Mouse (Mus musculus): ENCODE results near the gene Mast4.
A peak's percentile ranks its signal among the peaks of the same experiment; 100 is the strongest.
"Not testable (repeated sequence)": the region's sequence is repeated elsewhere in the genome, so short reads cannot be mapped to it uniquely, and the experiment has no call there.

Mast4 gene

DNA sequence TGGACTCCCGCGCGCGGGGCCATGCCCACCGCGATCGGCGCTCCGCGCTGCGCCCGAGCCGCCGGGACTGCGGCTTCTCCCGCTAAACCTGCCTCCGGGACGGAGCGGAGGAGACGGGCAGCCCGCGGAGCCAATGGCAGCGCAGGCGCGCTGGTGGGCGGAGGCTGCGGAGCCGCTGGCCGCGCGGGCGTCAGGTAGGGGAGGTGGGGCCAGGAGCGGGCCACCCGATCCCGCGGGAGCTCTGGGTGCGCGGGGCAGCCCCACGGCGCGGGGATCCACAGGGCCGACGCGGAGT, at the start of gene Mast4:
TSS of gene Mast4 (minus strand) at position 106 of the 295 bp plus-strand sequence.
- peak; percentile 85 to 88 for DNase-seq

DNA sequence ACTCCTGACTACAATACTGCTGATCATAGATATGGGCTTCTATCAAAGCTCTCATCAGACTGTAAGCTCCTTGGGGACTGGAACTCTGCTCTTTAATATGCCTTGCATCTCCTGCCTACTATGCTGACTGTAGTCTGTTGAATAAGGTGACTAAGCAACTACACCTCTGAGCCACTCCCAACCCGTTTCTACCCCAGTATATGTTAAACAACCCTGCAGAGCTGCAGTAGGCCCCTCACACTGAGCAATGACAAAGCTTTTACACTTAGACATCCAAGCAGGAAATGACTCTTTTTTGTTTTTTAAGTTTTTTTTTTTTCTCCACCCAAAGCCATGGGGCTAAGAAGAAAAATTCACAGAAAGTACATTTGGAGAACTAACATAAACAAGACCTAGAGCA, 40.2 kb upstream of the Mast4 start:
- no peak for DNase-seq

GRCm38 (mm10) chr13:103369194-103369593, 34.9 kb upstream of the Mast4 start:
- DNase-seq, result no peak

DNA sequence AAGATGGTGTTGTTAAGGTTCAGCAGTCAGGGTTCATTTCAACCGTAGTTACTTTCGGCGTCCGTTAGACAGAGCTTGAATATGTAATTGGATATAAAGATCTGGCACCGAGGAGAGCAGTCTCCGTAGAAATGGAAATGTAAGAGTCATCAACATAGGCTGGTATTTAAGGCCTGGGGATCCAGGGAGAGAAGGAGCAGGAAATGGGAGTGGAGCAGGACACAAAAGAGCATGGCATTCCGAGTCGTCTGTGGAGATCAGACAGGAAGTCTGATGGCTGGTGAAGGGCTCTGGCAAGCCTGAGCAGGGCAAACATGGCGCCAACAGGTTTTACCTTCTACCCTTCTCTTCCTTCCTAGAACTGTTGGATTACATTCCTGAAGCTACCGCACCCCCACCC, 28.9 kb upstream of the Mast4 start:
- DNase-seq, result no peak

DNA sequence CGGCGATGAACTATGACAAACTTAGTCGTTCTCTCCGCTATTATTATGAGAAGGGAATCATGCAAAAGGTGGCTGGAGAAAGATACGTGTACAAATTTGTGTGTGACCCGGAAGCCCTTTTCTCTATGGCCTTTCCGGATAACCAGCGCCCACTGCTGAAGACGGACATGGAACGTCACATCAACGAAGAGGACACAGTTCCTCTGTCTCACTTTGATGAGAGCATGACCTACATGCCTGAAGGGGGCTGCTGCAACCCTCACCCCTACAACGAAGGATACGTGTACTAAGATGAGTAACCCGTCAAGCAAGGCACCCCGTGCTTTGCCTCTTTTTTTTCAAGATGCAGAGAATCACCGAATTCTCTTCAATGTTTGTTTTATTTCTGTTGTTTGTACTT, 23.1 kb upstream of the Mast4 start:
- DNase-seq, result not testable (repeated sequence)

DNA sequence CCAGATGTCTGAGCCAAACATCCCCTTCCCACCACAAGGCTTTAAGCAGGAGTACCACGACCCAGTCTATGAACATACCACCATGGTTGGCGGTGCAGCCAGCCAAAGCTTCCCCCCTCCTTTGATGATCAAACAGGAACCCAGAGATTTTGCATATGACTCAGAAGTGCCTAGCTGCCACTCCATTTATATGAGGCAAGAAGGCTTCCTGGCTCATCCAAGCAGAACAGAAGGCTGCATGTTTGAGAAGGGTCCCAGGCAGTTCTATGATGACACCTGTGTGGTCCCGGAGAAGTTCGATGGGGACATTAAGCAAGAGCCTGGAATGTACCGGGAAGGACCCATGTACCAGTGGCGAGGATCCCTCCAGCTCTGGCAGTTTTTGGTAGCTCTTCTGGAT, 22.6 kb upstream of the Mast4 start:
- not testable (repeated sequence) for DNase-seq

- no peak for DNase-seq
Measured at GRCm38 (mm10) chr13:103354737-103355136, 20.4 kb upstream of the Mast4 start.

- DNase-seq, result no peak
Measured at GRCm38 (mm10) chr13:103344749-103345148, 10.5 kb upstream of the Mast4 start.

DNA sequence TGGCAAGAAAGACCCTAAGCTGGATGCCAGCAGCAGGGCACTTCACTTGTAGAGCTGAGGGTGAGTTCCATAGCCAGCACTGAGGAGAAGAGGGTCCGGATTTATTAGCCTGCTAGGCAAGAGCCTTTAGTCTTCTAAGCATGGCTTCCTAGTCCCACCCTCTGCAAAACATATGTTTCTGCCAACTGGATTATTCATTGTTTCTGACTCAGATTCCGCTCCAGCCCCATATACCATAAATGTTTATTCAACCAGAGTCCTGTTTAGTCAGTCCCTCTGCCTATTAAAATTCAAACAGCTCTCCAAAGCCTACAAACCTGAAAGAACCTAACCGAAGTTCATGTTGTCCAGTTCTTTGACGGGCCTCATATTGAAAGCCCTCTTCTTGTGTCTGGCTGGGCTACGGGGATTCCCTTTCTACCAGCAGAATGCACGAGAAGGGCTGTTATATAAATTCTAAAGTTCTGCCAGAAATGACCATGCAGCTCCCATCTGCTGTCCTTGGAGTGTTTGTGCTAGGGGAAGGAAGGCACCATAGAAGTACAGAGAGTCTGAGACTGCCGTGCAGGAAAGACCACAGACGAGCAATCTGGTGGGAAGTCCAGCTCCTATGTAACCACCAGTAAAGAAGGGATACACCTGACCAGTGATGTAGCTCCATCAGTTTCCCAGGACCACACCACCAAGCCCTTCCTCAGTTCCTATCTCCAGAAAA, 9.9 kb upstream of the Mast4 start:
- DNase-seq, result no peak

DNA sequence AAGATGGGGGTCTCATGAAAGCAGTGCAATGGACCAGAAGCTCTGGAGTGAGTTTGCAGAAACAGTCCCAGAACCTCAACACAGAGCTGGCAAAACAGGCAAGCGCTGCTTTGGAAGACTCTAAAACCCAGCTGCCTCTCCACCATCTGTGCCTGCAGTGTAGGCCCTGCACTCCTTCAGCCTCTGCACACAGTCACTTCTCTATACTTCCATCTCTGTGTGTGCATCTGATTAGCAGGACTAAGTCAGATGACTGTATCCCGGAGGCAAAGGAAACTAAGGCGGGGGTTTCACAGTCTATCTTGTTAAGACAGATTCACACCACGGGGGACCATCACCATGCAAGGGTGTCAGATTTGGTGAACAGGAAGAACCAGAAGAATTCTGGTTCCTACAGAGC, 6.7 kb upstream of the Mast4 start:
- DNase-seq, result no peak

- no peak for DNase-seq
Measured at GRCm38 (mm10) chr13:103338616-103339015, 4.3 kb upstream of the Mast4 start.

GRCm38 (mm10) chr13:103336237-103336636, 1.9 kb upstream of the Mast4 start:
- DNase-seq, result no peak

DNA sequence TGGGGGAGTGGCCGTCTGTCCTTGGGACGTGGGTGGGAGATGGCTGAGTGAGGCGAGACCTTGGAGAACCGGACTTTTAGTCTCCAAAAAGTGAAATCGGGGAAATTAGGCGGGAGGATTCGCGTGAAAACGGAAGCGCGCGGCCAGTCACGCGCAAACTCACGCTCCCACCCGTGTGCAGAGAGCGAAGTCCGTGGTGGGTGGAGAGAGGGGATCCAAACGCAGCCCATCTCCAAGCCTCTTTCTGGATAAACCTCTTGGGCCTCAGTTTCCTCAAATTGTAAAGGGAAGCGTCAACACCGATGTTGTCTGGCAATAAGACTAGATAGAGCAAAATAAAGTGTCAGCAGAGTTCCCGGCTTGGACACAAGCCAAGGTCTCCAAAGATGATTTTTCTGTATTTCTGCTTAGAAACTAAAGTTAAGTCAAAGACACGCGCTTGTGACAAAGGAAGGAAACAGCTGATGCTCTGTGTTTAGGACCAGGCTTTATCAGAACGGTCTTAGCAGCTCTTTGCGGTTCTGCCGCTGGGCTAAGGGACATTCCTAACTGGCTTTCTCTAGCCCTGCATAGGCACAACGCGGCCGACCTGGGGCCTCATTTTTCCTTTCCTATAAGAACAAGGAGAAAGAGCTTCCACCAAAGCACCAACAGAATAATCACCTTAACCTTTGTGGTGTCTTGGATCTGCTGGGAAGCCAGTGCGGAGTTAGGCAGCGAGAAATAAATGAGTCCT, 594 bp upstream of the Mast4 start:
- DNase-seq, result no peak

DNA sequence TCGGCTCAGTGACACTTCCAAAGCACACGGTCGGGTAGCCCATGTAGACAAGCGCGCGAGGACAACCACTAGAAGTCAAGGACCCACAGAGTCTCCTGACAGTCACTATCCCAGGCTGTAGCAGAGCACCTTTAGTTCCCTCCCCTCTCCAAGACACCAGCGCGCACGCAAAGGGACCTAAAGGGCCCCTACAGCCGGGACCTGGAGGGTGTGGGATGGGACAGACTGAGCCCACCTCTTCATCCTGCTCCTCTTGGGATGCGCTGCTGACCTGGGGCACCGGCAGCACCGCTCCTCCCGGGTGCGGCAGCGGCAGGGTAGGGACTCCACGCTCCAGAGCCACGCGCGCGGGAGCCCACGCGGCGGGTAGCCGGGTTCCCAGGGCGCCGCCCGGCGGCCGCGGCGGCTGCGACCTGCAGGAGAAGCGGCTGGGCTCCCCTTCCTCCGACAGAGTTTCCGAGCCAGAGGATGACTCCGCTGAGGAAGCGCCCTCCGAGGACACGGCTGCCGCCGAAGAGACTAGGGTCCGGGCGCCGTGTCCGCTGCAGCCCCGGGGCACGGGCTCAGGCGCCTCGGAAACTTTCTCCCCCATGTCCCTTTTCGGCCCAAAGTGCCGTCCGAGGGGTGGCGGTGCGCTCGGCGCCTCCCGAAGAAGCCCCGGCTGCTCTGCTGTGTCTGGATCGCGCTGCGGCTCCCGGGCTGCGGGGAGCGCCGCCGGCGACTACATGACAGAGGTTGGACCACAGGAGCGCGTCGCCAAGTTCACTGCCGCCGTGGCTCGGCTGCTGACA, 501 bp downstream of the Mast4 start:
- DNase-seq, result peak; percentile 9

DNA sequence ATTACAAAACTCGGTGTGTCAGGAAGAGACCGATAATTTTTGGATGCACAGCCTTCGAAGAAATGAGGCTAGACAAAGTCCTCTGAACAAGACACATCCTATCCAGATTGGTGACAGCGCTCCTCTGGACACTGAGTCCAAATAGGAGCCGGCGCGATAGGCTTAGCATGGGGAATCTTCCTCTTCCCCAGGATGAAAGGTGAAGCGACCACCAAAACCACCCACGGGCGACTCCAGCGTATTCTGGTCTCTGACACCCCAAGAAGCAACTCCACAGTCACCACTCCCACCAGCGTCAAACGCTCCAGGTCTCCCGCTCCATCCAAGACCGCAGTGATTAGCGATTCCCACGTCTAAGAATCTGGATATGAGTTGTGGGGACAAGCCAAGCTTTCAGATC, 1.1 kb downstream of the Mast4 start:
- DNase-seq, result no peak

GRCm38 (mm10) chr13:103332731-103333130, 1.6 kb downstream of the Mast4 start:
- no peak for DNase-seq

- no peak for DNase-seq
Measured at GRCm38 (mm10) chr13:103331096-103331495, 3.2 kb downstream of the Mast4 start.

DNA sequence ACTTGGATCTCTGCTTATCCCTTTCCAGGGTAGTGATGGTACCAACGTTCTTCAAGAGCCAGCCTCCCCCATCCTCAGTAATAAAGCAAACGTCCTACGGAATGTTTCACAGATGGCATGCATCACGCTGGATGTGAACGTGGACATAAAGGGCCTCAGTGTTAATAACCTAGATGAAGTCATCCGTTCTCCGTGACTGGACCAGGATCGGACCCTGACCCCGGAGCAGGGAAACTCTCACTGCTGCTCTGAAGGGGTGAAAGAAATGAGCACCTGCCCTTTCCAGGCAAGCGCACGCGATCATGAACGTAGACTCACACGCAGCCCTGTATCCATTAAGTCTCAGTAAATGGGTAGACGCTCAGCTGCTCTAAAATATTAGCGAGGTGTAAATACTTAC, 6.0 kb downstream of the Mast4 start:
- DNase-seq, result no peak

- no peak for DNase-seq
Measured at GRCm38 (mm10) chr13:103327843-103328242, 6.5 kb downstream of the Mast4 start.

DNA sequence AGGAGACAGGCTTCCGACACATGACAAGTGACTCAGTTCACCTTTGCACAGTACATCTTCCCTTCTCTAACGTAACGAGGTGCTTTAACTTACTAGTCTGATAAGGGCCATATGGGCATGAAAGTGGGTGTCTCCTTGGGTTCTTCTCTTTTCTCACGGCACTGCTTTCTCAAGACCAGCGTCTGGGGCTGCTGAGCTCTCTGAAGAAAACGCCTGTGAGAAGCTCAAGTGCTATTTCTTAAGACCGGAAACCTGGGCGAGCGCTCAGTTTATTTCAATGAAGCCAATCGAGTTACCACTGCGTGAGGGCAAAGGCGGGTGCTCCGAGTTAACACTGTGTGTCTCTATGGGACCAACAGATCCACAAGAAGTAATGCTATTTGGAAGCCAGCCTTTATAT, 8.1 kb downstream of the Mast4 start:
- DNase-seq, result no peak

DNA sequence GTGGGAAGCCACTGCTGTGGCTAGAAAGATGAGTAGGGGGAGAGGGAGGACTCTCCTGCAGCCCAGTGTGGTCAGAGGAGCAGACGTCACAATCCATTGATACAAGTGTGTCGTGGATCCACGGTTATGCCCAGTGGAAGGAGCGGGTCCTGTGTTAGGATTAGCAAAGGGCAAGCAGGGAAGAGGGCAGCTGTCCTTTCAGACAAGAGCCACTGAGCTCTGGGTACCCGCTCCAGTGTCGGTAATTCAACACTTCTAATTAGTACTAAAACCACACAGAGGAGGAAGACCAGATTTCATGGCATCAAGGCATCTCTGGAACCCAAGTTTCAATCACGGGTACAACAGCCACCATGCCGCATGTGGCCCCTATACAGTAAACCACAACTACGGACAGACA, 14.4 kb downstream of the Mast4 start:
- DNase-seq, result no peak

DNA sequence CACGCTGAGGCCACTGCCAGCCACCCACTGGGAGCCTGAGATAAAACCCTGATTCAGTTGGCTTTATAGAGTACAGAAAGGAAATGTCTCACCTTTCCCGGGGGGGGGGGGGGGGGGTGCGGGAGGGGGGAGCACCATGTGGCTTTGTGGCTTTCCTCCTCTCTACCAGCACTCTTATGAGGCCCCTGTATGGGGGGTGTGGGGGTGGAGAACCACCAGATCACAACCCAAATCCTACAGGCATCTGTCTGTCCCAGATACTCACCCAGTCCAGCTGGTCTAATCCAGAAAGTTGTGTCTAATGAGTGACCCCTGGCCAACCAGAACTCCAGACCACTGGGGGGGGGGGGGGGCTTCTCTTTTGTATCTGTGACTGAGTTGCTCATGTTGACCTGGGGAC, 15.0 kb downstream of the Mast4 start:
- no peak for DNase-seq

DNA sequence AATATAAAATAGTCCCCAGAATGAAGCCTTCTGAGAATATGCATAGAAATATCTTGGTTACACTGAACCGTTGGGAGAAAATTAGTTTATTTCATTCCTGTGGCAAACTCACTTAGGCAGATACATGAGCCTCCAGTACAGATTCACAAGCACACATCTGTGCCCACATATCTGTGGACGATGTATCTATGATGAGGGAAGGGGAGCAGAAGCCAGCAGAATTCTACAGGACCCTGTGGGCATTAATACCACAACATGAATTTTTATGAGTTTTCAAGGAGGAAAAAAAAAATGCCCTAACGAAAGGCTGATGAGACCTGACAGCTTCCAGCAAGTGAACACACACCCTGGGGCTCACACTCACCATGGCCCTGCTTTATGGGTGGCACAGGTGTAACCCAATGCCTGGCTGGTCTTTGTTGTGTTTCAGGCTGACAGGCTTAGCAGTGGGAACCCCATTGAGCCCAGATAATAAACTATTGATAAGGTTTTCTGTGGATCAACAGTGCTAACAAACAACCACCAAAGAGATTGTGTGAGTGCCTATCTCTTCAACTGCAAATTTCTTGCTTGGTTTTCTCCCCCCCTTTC, 17.4 kb downstream of the Mast4 start:
- DNase-seq, result no peak
